Mouse (Mus musculus): Measurements from ENCODE around the gene Tead3.

Gene Tead3

GRCm38 (mm10) chr17:28350466-28351352, at the start of gene Tead3:
Gene Tead3 (minus strand): TSS chr17:28350817.
- peak; percentile 74 for DNase-seq (ENCODE audit: low spot score)

- no peak for DNase-seq (ENCODE audit: low spot score)
Measured at GRCm38 (mm10) chr17:28394994-28395393, 44.4 kb upstream of the Tead3 start.

- DNase-seq (ENCODE audit: low spot score), result no peak
Measured at GRCm38 (mm10) chr17:28394051-28394765, 43.6 kb upstream of the Tead3 start.

GRCm38 (mm10) chr17:28391568-28392432, 41.2 kb upstream of the Tead3 start:
- DNase-seq (ENCODE audit: low spot score), result no peak

GRCm38 (mm10) chr17:28388534-28388933, 37.9 kb upstream of the Tead3 start:
- DNase-seq (ENCODE audit: low spot score), result no peak

- peak; percentile 82 for DNase-seq (ENCODE audit: low spot score)
Measured at GRCm38 (mm10) chr17:28386150-28386905, 35.7 kb upstream of the Tead3 start.

- DNase-seq (ENCODE audit: low spot score), result no peak
Measured at GRCm38 (mm10) chr17:28384298-28384697, 33.7 kb upstream of the Tead3 start.

GRCm38 (mm10) chr17:28380255-28380654, 29.6 kb upstream of the Tead3 start:
- no peak for DNase-seq (ENCODE audit: low spot score)

- no peak for DNase-seq (ENCODE audit: low spot score)
Measured at GRCm38 (mm10) chr17:28375592-28376061, 25.0 kb upstream of the Tead3 start.

- no peak for DNase-seq (ENCODE audit: low spot score)
Measured at GRCm38 (mm10) chr17:28374494-28374893, 23.9 kb upstream of the Tead3 start.

GRCm38 (mm10) chr17:28373821-28374220, 23.2 kb upstream of the Tead3 start:
- peak; percentile 53 for DNase-seq (ENCODE audit: low spot score)

GRCm38 (mm10) chr17:28371941-28372340, 21.3 kb upstream of the Tead3 start:
- no peak for DNase-seq (ENCODE audit: low spot score)

- no peak for DNase-seq (ENCODE audit: low spot score)
Measured at GRCm38 (mm10) chr17:28371286-28371685, 20.7 kb upstream of the Tead3 start.

- DNase-seq (ENCODE audit: low spot score), result no peak
Measured at GRCm38 (mm10) chr17:28369056-28369455, 18.4 kb upstream of the Tead3 start.

GRCm38 (mm10) chr17:28368449-28368848, 17.8 kb upstream of the Tead3 start:
- DNase-seq (ENCODE audit: low spot score), result peak; percentile 78

- no peak for DNase-seq (ENCODE audit: low spot score)
Measured at GRCm38 (mm10) chr17:28365122-28365521, 14.5 kb upstream of the Tead3 start, which contains the start of gene Tulp1. Gene Tulp1 (minus strand): TSS chr17:28365222.

- DNase-seq (ENCODE audit: low spot score), result no peak
Measured at GRCm38 (mm10) chr17:28363507-28363906, 12.9 kb upstream of the Tead3 start.

- no peak for DNase-seq (ENCODE audit: low spot score)
Measured at GRCm38 (mm10) chr17:28362653-28363292, 12.2 kb upstream of the Tead3 start.

- no peak for DNase-seq (ENCODE audit: low spot score)
Measured at GRCm38 (mm10) chr17:28361921-28362652, 11.5 kb upstream of the Tead3 start.
